Mouse (Mus musculus) R1 (cell line): ENCODE measurements around the gene Kif16b.

Experiments
- DNase-seq: peaks from one replicate; pipeline ENCODE4 v3.0.0-alpha.2; 2018; ENCODE audit warnings: low read depth, low spot score

Kif16b gene

DNA sequence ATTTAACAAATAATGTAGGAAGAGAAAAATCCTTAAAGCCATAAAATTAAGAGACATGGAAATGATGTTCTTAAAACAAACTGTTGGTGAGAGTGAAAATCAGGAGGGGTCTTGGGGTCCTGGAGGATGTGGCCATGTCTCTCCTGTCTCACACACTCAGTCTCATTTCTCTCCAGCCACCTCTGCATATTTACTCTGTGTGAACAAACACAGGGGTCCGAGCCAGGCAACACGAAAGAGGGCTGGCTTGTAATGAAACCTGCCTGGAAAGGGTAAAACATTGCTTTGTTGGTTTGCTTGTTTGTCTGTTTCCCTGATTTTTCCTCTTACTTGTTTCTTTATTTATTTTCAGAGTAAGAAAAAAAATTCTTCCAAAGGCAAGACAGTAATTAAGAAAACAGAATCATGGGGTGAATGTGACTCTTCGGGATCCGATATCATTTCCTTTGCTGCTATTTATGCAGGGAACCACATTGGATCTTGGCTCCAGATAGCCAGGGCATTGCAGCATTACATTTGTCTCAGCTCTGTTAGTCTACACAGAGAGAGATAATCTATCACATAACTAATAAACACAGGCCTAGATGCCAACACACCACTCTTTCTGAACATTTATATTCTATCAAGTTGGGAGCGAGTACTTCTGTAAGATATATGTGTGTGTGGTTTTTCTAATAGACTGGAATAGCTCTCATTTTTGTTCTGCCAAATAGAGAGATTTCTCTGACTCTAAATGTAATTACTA, 218.2 kb downstream of the Kif16b start:
- no peak for DNase-seq

DNA sequence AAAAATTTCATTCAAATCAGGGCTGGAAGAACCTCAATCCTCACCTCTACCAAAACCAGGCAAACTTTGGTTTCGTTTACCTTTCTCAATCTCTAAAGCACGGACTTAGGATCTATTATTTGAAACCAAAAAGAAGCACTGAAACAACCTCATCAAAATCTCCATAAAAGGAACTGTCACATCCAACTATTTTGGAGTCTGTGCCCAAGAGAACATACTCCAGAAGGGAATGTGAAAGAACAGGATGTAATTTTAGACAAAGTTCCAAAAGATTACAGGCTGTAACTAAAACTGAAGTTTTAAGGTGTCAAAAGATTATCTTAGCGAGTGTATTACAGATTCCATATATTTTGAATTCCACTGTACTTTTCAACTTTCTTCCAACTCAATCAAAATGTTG, 232.9 kb downstream of the Kif16b start:
- DNase-seq = no peak

DNA sequence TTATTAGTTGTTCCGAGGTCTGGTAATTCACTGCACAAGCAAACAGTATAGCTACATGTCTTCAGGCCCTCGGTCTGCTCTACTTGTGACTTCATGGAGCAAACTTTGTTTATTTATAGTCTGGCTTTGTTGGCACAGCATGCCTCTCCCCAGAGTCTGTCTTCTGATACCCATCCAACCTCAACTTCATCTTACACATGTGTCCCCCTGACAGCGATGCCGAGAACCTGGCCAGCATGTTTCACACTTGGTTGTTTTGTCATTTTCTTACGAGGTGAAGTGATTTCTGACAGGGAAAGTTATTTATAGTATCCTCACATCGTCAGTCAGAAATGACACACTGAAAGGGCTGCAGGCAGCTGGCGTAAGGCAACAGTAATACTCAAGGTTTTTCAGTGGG, 249.7 kb downstream of the Kif16b start:
- DNase-seq = no peak

DNA sequence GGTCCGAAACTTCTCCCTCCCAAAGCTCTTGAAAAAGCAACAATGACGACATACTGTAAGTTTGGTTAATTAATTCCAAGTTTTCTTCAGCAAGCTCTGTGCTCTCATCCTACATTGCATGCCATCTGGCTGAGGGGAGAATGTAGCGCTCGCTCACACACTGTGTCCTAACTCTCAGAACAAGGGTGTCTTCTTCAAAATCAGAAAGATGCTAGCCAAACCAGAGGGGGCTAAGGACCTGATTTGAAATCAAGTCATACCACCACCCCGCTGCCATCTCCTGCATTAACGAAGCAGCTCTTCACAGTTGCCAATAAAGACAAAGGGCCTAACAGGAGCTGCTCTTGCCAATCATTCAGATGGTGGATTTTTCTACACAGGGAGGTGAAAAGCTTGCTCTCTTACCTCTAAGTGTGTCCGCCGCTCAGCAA, 253.3 kb downstream of the Kif16b start:
- no peak for DNase-seq

DNA sequence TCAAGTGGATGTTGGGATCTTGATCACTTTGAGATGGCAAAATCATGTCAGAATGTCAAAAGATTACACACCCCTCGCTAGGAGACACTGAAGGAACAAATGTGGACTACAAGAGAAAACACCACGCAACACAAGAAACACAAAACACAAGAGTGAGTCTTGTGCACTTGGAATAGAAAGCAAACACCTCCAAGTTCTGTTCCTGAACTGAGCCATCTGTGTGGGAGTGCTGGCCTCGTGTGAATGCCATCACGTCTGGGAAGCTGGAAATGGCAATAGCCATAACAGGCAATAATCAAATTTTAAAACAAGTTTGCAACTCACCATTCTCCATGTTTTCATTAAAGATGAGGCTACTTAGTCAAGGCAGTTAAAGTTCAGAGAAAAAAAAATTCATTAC, 254.5 kb downstream of the Kif16b start:
- DNase-seq = no peak

DNA sequence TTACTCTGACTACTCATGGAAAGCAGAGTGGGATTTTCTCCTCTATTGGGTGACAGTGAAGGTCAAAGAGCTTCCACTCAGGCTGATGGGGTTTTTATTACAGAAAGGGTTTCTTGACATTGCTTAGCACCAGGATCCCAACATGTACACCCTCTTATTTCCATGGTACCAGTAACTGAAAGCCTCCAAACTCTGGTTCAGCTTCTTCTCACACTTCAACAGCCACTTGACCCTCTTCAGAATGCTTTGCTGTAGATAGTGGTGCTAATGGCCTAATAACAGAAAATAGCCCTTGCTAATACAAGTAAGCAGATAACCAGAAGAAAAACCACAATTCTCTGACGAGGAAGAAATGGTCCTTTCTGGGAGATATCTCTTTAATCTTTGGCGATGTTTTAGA, 259.6 kb downstream of the Kif16b start:
- DNase-seq = no peak

DNA sequence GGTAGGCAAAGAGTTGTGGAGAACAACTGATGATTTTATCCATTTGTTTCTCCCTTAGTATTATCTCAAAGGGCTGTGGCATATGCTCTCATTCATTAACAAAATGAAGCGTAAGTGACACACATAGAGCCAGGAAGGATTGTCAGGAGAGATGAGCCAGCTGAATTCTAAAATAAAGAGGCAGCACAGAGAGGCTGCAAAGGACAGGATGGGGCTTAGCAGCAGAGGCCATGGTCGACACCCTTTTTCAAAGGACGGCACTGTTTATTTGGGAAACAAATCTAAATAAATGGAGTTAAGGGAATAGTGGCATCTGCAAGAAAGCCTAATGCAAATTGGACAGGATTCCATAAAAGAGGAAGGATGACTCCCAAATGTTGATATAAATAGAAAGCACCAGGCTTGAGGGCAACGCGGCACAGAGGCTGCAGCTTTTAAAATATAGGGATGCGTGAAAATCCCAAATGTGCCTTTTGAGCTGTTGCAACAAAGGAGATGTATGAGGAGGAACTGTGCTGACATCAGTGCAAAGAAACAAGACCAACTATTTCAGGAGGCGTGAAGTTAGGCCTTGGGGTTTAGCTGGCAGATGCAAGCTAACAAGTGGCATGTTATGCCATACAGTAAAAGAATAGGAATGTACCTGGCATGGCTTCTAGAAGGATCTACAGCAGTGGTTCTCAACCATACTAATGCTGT, 265.6 kb downstream of the Kif16b start:
- DNase-seq = no peak

DNA sequence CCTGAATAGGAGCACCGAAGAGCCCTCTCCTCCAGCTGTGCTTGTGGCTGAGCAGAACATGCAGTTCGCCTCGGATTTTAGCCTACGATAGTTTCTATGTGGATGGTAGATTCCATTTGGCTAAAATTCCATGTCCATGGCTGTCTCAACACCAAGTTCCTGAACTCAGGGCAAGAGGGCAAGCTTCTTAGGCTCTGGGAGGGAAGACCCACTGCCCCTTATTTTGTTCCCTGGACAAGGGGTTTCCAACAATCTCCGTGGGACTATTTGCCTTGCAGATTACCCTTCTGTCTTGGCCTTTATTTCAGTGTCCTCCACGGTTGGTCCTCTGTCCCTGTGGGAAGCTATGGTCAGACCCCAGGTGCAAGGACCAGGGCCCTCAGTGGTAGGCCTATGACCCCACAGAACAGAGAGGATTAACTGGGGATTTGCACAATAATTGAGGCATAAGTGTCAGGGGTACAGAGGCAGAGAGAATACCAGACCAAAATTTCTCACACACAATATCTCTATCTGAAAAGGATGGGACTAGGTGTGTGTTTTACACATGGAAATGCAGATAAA, 267.3 kb downstream of the Kif16b start:
- DNase-seq = no peak

DNA sequence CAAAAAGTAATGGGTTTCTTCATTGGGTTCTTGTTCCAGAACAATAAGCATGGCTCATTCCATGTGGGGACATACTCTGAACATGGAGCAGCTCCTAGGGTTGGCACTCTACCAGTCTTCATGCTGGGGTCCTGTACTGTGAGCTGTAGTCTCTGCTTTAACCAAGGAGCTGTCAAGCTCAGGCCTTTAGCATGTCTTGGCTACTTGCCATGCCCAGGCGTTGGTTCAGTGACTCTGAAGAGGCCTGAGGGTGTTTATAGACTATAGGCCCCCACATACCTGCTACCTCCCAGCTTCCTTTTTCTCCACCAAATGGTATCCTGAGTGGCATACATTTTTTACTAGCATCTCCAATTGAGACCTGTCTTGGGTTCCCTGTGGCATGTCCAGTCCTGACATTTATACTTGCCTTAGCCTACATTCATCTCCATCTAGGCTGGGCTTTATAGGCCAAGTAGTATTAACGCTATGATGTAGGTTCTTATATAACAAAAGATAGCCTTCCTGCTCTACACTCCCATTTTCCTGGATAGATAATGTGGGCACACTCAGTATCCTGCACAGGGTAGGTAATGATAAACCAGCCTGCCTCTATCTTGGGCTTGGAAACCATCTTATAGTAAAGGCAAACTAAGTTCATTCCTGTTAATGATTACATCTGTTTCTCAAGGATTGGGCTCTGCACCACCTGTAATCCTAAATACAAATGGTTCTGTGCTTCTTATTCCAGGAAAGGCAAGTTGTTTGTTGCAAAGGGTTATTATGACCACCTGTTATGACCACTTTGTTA, 271.6 kb downstream of the Kif16b start:
- DNase-seq = no peak

DNA sequence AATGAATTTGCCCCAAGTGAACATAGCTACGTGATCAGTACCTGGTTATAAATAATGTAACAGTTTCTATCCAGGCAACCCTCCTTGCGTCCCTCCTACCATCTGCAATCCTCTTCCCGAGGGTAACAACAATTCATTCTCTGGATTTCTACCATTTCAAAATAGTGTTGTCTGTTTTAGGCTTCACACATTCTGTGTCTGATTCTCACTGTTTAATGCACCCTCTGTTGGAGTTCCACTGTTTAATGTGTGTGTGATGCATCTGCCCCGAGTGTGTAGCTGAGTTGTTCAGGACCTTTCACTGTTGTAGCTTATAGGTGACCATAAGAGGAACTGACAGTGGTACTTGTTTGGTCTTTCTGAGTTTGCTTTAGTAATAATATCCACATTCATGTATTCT, 275.6 kb downstream of the Kif16b start:
- DNase-seq = no peak

DNA sequence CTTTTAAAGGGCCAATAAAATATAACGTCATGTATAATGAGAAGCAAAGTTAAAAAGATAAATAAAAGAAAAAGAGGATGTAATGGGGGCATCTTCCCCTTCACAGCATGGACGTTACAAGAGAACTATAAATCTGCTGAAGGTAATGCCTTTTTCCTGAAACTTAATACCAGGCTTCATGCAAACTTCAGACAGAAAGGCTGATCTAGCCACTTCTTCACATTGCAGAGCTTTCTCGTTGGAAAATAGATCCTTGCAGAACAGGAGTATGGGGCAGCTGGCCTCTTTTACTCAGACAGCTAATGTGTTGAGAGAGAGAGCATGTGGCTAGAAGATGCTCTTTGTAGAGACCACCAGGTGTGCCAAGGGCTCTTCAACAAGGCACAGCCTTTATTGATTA, 276.2 kb downstream of the Kif16b start:
- DNase-seq = no peak

DNA sequence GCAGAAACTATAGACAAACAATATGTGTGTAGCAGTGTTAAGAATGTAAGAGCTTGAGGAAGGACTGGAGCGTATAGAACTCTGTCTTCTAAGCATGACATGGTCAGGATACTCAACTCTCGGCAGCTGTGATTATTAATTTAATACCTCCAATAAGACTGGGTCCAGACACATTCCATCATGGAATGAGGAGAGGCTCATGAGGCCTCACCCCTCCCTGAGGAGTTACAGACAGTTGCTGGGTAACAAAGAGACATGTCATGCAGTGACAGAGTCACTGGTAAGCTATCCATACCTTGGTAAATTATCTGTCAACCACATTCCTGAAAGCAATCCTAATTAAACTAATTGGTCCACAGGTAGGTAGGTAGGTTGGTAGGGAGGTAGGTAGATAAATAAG, 277.1 kb downstream of the Kif16b start:
- DNase-seq = no peak

DNA sequence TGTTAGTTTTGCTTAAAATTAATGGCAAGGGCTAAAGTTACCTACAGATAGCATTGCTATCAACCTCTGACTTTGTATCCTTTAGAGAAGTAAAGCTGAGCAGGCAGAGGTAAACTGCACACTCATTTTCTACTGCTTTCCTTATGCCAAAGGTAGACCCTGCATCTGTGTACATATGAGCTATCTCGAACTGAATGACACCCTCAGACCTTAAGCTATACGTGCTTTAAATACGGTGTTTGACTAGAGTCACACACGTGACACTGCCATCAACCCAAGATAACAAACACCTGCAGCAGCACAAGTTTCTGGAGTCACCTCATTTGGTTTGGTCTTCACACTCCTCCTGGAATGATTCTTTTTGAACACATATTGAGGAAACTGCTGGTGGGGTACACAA, 280.2 kb downstream of the Kif16b start:
- no peak for DNase-seq

DNA sequence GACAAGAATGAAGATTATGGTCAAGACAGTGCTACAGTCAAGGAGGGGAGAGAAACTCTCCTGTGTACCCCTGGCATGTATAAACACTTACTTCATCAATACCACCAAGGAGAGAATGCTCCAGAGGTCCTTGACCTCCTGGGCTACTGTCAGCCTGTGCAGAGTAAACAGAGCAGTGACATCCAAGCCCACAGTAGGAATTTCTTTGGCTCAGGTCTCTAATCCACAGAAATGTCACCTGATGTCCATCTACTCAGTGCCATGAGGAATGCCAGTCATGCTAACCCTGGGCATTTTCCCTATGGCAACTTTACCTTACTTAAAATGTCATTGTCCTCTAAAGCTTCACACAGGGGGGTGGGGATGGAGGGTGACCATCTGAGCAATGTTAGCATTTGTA, 281.4 kb downstream of the Kif16b start:
- no peak for DNase-seq

DNA sequence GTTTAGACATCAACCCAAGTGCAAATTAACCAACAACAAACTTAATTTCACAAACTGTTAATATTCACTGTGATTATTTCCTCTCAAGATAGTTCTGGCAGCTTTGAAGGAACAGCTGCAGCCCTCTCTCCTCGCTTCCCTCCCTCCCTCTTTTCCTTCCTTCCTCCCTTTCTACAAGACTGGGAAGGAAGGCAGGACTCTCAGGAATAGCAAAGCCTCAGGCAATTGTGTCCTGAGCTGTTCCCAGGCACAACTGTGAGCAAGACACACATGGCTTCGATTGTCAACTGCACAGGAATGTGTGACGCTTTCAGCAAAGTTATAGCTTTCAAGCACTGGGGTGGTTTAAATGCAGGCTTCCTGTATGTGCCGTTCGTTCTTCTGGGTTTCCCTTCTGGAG, 286.8 kb downstream of the Kif16b start:
- no peak for DNase-seq

DNA sequence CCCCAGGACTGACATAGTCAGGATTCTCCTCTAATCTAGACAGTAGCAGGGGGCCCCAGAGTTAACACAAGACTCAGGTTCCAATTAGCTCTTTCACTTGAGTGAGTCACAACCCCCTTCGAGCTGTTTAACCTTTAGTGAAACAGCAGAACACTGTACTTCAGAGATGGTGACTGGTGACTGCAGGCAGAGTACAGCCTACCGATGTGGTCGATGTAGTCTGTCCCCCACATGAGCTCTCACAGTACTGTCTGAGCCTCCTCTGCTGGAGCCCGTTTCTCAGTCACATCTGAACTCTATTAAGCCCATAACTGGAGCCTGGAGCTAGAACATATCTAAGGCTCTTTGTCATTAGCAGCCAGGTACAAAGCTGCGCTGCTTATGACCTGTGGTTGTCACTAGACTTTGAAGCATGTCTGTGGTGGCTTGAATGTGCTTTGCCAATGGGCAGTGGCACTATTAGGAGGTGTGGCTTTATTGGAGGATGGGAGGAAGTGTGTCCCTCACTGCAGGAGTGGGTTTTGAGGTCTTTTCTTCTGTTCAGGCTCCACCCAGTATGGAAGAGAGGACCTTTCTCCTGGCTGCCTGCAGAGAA, 288.9 kb downstream of the Kif16b start:
- DNase-seq = no peak

DNA sequence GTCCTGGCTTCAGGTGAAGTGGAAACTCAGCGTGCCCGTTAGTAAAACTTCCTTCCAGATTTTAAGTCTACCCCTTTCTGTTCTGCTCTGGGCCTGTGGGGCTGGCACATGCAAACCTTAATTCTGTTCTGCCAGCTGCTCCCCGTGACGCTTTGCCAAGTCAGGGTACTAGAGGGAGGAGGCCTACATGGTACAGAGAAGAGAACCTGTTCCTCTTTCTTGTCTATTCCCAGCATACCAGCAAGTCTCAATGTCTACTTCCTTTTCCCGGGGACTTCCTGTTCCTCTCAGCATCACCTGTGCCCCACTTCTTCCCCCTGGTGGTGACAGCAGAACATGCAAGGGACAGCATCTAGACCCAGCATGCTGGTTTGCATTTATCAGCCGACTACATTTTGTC, 290.2 kb downstream of the Kif16b start:
- DNase-seq = peak; percentile 68

DNA sequence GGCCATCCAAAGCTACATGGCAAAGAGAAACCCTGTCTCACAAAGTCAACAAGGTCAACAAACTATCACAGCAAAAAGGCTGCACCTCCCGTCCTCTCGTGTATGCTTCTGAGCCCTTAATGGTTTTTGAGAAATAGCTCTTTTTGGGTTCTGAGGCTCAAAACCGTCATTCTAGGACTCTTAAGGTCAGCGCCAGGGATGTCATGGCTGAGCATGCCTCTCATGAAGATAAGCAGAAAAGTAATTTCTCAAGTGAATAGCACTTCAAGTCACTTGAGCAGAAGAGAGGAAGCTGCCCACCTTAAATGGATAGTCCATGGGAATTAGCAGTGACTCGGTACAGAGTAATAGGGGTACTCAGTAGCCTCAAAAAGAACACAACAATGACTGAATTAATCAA, 291.1 kb downstream of the Kif16b start:
- no peak for DNase-seq

DNA sequence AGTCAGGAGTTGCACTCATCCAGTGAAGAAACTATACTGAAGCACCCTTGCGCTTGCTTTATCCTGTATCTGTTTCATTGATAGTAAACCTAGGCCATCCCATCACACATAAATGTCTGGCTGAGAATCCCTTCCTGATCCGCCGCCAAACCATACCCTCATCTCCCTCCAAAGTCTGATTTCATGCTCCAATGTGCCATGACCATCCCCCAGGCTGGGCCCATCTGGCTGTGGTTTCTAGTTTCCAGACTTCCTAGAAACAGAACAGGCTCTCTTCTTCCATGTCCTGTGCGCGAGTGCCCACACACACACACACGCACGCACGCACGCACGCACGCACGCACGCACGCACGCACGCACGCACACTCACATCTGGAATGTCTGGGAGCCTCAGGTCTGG, 292.6 kb downstream of the Kif16b start:
- DNase-seq = peak; percentile 17

DNA sequence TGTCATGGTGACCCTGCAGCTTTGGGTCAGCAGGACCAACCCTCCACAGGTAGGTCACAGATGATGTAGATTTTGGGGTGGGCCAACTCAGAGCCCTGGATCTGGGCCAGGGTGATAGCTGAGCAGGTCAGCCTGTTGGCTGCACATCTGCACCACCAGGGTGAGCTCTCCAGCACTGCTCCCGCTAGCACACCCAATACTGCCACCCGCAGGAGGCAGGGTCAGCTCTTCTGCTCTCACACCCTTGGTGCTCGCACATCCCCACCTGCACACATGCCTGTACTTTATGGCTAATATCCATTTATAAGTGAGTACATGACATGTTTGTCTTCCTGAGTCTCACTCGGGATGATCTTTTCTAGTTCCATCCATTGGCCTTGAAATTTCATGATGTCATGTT, 296.6 kb downstream of the Kif16b start:
- DNase-seq = peak; percentile 35

DNA sequence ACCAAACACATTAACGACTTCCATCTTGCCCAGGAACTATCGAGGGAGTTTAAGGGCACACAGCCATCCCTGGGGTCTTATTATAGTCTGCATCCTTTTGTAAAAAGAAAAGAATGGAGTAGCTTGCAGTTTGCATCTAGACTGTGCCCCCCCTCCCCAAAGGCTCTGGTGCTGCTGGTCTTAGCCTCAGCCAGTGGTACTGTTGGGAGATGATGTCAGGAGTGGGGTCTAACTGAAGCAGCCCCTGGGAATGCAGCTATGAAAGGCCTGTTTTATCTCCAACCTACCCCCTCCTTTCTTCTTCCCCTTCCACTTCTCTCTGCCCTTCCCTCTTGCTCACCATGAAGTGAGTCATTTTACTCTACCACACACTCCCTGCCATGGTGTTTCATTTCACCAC, 298.1 kb downstream of the Kif16b start:
- no peak for DNase-seq

DNA sequence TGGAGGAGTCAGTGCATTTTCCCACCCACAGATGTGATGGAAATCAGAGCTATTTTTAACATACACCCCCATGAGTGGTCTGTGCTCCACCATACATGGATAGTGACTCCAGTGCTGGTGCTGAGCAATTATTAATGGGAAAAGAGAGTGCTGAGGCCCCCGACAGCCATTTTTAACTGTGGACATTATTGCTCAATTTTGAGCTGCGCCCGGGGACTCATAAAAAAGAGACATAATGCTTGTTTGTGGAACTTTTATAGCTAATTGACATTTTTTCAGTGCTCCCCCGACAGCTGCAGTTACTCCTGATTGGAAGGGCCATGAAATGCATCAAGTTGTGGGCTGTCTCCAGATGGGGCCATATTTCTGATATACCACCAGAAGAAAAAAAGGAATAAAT, 302.1 kb downstream of the Kif16b start:
- DNase-seq = no peak
